Mouse (Mus musculus) E14TG2a.4 (cell line): ENCODE data around the gene Aco2.

Experiments
- H3K27me3 ChIP-seq: 2 replicates; pipeline ENCODE4 v1.6.1; 2014; ENCODE audit warnings: low read length, control low read depth; ENCODE audit not compliant: insufficient read depth
- H3K36me3 ChIP-seq: 2 replicates; pipeline ENCODE4 v1.6.1; 2014; ENCODE audit warnings: low read length, control low read depth; ENCODE audit not compliant: insufficient read depth
- H3K4me1 ChIP-seq: replicated peaks from 2 replicates; pipeline ENCODE4 v1.6.1; 2014; ENCODE audit warnings: low read depth, low read length, control low read depth
- H3K4me3 ChIP-seq: replicated peaks from 2 replicates; pipeline ENCODE4 v1.5.1; 2014; ENCODE audit warnings: mild to moderate bottlenecking, low read length
- H3K9me3 ChIP-seq: 2 replicates; pipeline ENCODE4 v1.6.1; 2014; ENCODE audit warnings: low read length, control low read depth
- CTCF ChIP-seq: conservative IDR thresholded peaks from 2 replicates; pipeline ENCODE4 v1.5.1; 2014; ENCODE audit warnings: low read length
- NANOG ChIP-seq: IDR thresholded peaks from 2 replicates; pipeline ENCODE4 v1.6.1; 2014; ENCODE audit warnings: borderline replicate concordance, low read length, mixed read lengths
- POU5F1 ChIP-seq: IDR thresholded peaks from 2 replicates; pipeline ENCODE4 v1.6.1; 2014; ENCODE audit warnings: low read length, borderline replicate concordance

The Aco2 gene

GRCm38 (mm10) chr15:81850718-81851117 is 21.4 kb upstream of the Aco2 start:
- peak overlapping the region; percentile 63 for H3K4me3 ChIP-seq
- H3K27me3 ChIP-seq: no peaks in the 10 kb centered on the region
- TF ChIP-seq CTCF (no peak), POU5F1 (no peak), NANOG (no peak)
- peaks cover 73% of the 10 kb centered on the region for H3K4me1 ChIP-seq
- H3K9me3 ChIP-seq: no peaks in the 10 kb centered on the region
- peaks cover 58% of the 10 kb centered on the region for H3K36me3 ChIP-seq

DNA sequence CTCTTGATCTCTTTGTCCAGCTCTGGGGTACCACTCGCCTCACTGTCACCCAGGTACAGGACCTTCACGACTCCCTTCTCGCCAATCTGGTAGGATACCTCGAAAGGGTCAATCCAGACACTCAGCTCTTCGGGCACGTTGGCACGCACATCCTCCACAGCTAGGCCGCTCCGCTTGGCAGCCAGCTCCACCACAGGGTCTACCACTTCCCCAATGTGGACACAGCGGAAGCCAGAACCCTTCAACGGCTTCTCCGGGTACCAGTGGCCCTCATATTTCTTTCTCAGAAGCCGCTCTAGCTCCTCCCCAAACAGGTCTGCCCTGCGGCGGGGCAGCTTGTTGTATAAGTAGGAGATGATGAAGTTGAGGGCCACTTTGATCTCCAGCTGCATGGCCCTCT is 20.7 kb upstream of the Aco2 start:
- TF ChIP-seq CTCF (no peak), NANOG (no peak), POU5F1 (no peak)
- peaks cover 73% of the 10 kb centered on the region for H3K4me1 ChIP-seq
- H3K9me3 ChIP-seq: no peaks in the 10 kb centered on the region
- peak overlapping the region; percentile 63 for H3K4me3 ChIP-seq
- H3K27me3 ChIP-seq: no peaks in the 10 kb centered on the region
- H3K36me3 ChIP-seq: peaks cover 58% of the 10 kb centered on the region

- H3K27me3 ChIP-seq: peaks cover 7% of the 10 kb centered on the region; the same call in 1 of the 2 replicates
- TF ChIP-seq NANOG: no peak
- TF ChIP-seq POU5F1: no peak
- TF ChIP-seq CTCF: no peak
Measured at GRCm38 (mm10) chr15:81852411-81853000, 19.6 kb upstream of the Aco2 start.

GRCm38 (mm10) chr15:81853081-81853480 is 19.0 kb upstream of the Aco2 start:
- H3K4me3 ChIP-seq: no peak overlapping the region
- peaks cover 51% of the 10 kb centered on the region for H3K36me3 ChIP-seq

More at GRCm38 (mm10) chr15:81852411-81853000, 19.6 kb upstream of the Aco2 start:
- Histone ChIP-seq H3K4me3 (no peak overlapping the region), H3K36me3 (peaks cover 57% of the 10 kb centered on the region), H3K4me1 (peaks cover 76% of the 10 kb centered on the region), H3K9me3 (no peaks in the 10 kb centered on the region)

GRCm38 (mm10) chr15:81856030-81856790 is 15.9 kb upstream of the Aco2 start:
- Histone ChIP-seq H3K4me3 (peak overlapping the region; percentile 94), H3K36me3 (peaks cover 27% of the 10 kb centered on the region), H3K9me3 (peaks cover 10% of the 10 kb centered on the region), H3K27me3 (peaks cover 26% of the 10 kb centered on the region), H3K4me1 (peaks cover 57% of the 10 kb centered on the region)
- TF ChIP-seq NANOG (no peak), CTCF (no peak), POU5F1 (no peak)

More at GRCm38 (mm10) chr15:81853081-81853480, 19.0 kb upstream of the Aco2 start:
- H3K9me3 ChIP-seq: no peaks in the 10 kb centered on the region
- H3K27me3 ChIP-seq: peaks cover 8% of the 10 kb centered on the region; the same call in 1 of the 2 replicates
- H3K4me1 ChIP-seq: peaks cover 71% of the 10 kb centered on the region
- no peak for TF ChIP-seq NANOG
- no peak for TF ChIP-seq CTCF
- no peak for TF ChIP-seq POU5F1

DNA sequence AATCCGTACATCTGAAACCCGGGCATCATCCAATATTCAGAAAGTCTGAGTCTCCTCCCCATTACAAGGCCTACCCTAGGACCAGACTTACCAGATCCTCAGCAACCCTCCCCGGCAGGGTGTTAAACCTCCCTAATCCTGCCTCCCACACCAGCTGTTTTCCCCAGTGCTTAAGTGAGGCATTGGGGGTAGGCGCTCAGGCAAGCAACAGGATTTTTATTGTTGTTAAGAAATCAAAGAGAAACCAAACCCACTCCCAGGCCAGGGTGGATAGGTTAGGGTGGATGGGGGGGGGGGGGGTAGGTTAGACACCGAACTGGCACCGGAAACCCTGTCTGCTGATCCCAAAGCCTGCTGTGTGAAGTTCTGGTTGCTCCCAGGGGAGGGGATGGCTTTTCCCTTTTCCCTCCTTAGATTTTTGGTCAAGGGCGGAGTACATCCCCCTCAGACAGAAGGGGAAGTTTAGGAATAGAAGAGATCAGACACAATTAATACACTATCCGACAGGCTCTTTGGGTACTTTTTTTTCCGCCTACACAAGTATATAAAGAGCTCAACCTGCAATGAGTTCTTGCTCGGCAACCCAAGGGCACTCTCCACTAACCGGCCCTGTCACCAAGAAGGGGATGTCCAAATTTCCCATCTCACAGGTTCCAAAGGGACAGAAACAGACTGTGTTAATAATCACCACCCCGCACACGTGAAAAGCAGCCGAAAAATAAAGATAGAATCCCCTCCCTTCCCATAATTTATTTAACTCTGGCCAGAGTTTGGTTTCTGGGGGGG is 15.0 kb upstream of the Aco2 start:
- Histone ChIP-seq H3K4me3 (peak overlapping the region; percentile 94), H3K9me3 (peaks cover 10% of the 10 kb centered on the region), H3K36me3 (peaks cover 18% of the 10 kb centered on the region; the same call in 1 of the 2 replicates), H3K27me3 (peaks cover 26% of the 10 kb centered on the region), H3K4me1 (peaks cover 47% of the 10 kb centered on the region)
- TF ChIP-seq POU5F1: no peak

DNA sequence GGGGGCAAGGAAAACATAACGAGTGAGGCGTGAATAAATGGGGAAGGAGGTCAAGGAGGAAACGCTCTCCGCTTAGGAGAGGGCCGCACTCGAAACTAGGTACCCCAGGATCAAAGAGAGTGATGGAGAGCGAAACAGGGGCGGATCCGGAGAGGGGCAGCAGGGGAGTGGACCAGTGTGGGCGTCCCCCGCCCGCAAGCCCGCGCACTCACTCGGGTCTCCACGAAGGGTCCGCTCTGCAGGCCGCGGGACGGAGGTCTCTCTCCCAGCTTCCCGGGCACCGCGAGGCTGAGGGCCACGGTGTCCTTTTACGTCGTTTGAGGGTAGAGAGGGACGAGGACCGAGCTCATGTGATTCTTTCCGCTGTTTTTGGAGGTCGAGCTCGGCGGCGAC is 14.4 kb upstream of the Aco2 start:
- TF ChIP-seq NANOG (no peak), CTCF (no peak)
- Histone ChIP-seq H3K9me3 (peaks cover 10% of the 10 kb centered on the region), H3K4me1 (peaks cover 42% of the 10 kb centered on the region), H3K27me3 (peaks cover 26% of the 10 kb centered on the region), H3K4me3 (peak overlapping the region; percentile 94), H3K36me3 (peaks cover 13% of the 10 kb centered on the region; the same call in 1 of the 2 replicates)

GRCm38 (mm10) chr15:81858138-81858516 is 14.0 kb upstream of the Aco2 start:
- Histone ChIP-seq H3K4me1 (peaks cover 39% of the 10 kb centered on the region), H3K27me3 (peaks cover 26% of the 10 kb centered on the region), H3K36me3 (peaks cover 9% of the 10 kb centered on the region; the same call in 1 of the 2 replicates), H3K9me3 (peaks cover 10% of the 10 kb centered on the region), H3K4me3 (peak overlapping the region; percentile 94)
- TF ChIP-seq NANOG: no peak
- no peak for TF ChIP-seq CTCF
- TF ChIP-seq POU5F1: 0 out of 2 replicates have a peak, but pooled peaks have one; percentile 37
